Mouse (Mus musculus) MEL (cell line): ENCODE measurements around the gene Cdh13. TPM values are rescaled to one million over a fixed set of nuclear protein-coding genes. Genes with fewer than 3 reads are reported as not detected.

Experiments
- DNase-seq: peaks from one replicate; pipeline ENCODE4 v3.0.0; 2011; ENCODE audit warnings: low read depth, low spot score
- H3K27ac ChIP-seq: 2 replicates; pipeline ENCODE4 v1.5.1; 2012; ENCODE audit warnings: low read depth, mild to moderate bottlenecking, control low read depth, low read length, moderate library complexity; ENCODE audit not compliant: control insufficient read depth
- H3K27me3 ChIP-seq, 2 experiments: fragments of 150-350 bp in 1 of 2; sonication (generic) in 1 of 2; 2 replicates each; pipeline ENCODE4 v1.6.1; 2012; ENCODE audit warnings: low read length in 2 of 2, mild to moderate bottlenecking in 2 of 2, improper control_type of control experiment in 1 of 2, moderate library complexity in 1 of 2; ENCODE audit not compliant: insufficient read depth in 2 of 2, control insufficient read depth in 1 of 2
- H3K36me3 ChIP-seq, 2 experiments: 2 replicates each; pipeline ENCODE4 v1.6.1; 2012 to 2014; ENCODE audit warnings: low read length in 2 of 2, improper control_type of control experiment in 1 of 2, inconsistent platforms in 1 of 2, mild to moderate bottlenecking in 1 of 2; ENCODE audit not compliant: insufficient read depth in 2 of 2, control insufficient read depth in 1 of 2
- H3K4me1 ChIP-seq, 2 experiments: fragments of 150-350 bp in 1 of 2; sonication (generic) in 1 of 2; 2 replicates each; pipeline ENCODE4 v1.6.1; 2012; ENCODE audit warnings: low read length in 2 of 2, improper control_type of control experiment in 1 of 2, mild to moderate bottlenecking in 1 of 2; ENCODE audit not compliant: insufficient read depth in 2 of 2, control insufficient read depth in 1 of 2
- H3K4me3 ChIP-seq, 2 experiments: fragments of 150-350 bp in 1 of 2; sonication (generic) in 1 of 2; 2 replicates each; pipeline ENCODE4 v1.5.1; 2012; ENCODE audit warnings: low read depth in 2 of 2, low read length in 2 of 2, mild to moderate bottlenecking in 2 of 2, moderate library complexity in 2 of 2, control low read depth in 1 of 2, improper control_type of control experiment in 1 of 2; ENCODE audit not compliant: control insufficient read depth in 1 of 2, insufficient read depth in 1 of 2
- H3K79me2 ChIP-seq: 2 replicates; pipeline ENCODE4 v1.6.1; 2012; ENCODE audit warnings: mild to moderate bottlenecking, low read length, moderate library complexity; ENCODE audit not compliant: control insufficient read depth, poor library complexity, insufficient read depth
- H3K9ac ChIP-seq: 2 replicates; pipeline ENCODE4 v1.6.1; 2012; ENCODE audit warnings: low read depth, mild to moderate bottlenecking, control low read depth, low read length, moderate library complexity; ENCODE audit not compliant: control insufficient read depth, poor library complexity, severe bottlenecking
- H3K9me3 ChIP-seq: fragments of 150-350 bp; sonication (generic); replicated peaks from 2 replicates; pipeline ENCODE4 v1.6.1; 2012; ENCODE audit warnings: mild to moderate bottlenecking, low read length, improper control_type of control experiment, moderate library complexity; ENCODE audit not compliant: insufficient read depth
- CHD1 ChIP-seq: IDR thresholded peaks from 2 replicates; pipeline ENCODE4 v1.6.1; 2012; ENCODE audit warnings: low read depth, mild to moderate bottlenecking, inconsistent platforms, low read length, improper control_type of control experiment
- CHD2 ChIP-seq: IDR thresholded peaks from 2 replicates; pipeline ENCODE4 v1.6.1; 2011; ENCODE audit warnings: low read length, improper control_type of control experiment
- CTCF ChIP-seq, 3 experiments: IDR thresholded peaks in 2 of 3; conservative IDR thresholded peaks in 1 of 3; 2 replicates each; pipeline ENCODE4 v1.5.1; 2011 to 2012; ENCODE audit warnings: low read length in 3 of 3, low read depth in 2 of 3, mild to moderate bottlenecking in 2 of 3, improper control_type of control experiment in 1 of 3, inconsistent platforms in 1 of 3, mixed read lengths in 1 of 3, moderate library complexity in 1 of 3; ENCODE audit not compliant: control insufficient read depth in 1 of 3, insufficient read depth in 1 of 3, poor library complexity in 1 of 3, severe bottlenecking in 1 of 3
- ELF1 ChIP-seq: IDR thresholded peaks from 2 replicates; pipeline ENCODE4 v1.6.1; 2014; ENCODE audit warnings: low read depth, mild to moderate bottlenecking, inconsistent platforms, low read length, improper control_type of control experiment, moderate library complexity
- EP300 ChIP-seq, 2 experiments: IDR thresholded peaks; 2 replicates each; pipeline ENCODE4 v1.6.1; 2011; ENCODE audit warnings: improper control_type of control experiment in 2 of 2, low read length in 2 of 2, low read depth in 1 of 2, mild to moderate bottlenecking in 1 of 2
- ETS1 ChIP-seq: IDR thresholded peaks from 2 replicates; pipeline ENCODE4 v1.6.1; 2012; ENCODE audit warnings: low read depth, mild to moderate bottlenecking, inconsistent platforms, low read length, improper control_type of control experiment, moderate library complexity
- GABPA ChIP-seq: IDR thresholded peaks from 2 replicates; pipeline ENCODE4 v1.6.1; 2012; ENCODE audit warnings: low read depth, mild to moderate bottlenecking, inconsistent platforms, low read length, improper control_type of control experiment, moderate library complexity
- GATA1 ChIP-seq: IDR thresholded peaks from 2 replicates; pipeline ENCODE4 v1.6.1; 2011; ENCODE audit warnings: low read depth, low read length, improper control_type of control experiment
- HCFC1 ChIP-seq: IDR thresholded peaks from 2 replicates; pipeline ENCODE4 v1.6.1; 2012; ENCODE audit warnings: low read depth, mild to moderate bottlenecking, inconsistent platforms, low read length, improper control_type of control experiment, moderate library complexity
- MAFK ChIP-seq: IDR thresholded peaks from 2 replicates; pipeline ENCODE4 v1.6.1; 2011; ENCODE audit warnings: low read depth, mild to moderate bottlenecking, low read length, improper control_type of control experiment, borderline replicate concordance
- MAZ ChIP-seq: IDR thresholded peaks from 2 replicates; pipeline ENCODE4 v1.6.1; 2012; ENCODE audit warnings: low read depth, mild to moderate bottlenecking, inconsistent platforms, low read length, improper control_type of control experiment
- MXI1 ChIP-seq: IDR thresholded peaks from 2 replicates; pipeline ENCODE4 v1.6.1; 2011; ENCODE audit warnings: mild to moderate bottlenecking, low read depth, low read length, improper control_type of control experiment
- MYB ChIP-seq: IDR thresholded peaks from 2 replicates; pipeline ENCODE4 v1.6.1; 2011; ENCODE audit warnings: mild to moderate bottlenecking, low read depth, low read length, improper control_type of control experiment
- MYC ChIP-seq: IDR thresholded peaks from 2 replicates; pipeline ENCODE4 v1.6.1; 2011; ENCODE audit warnings: low read depth, mild to moderate bottlenecking, low read length, improper control_type of control experiment, moderate library complexity
- NELFE ChIP-seq: IDR thresholded peaks from 2 replicates; pipeline ENCODE4 v1.6.1; 2011; ENCODE audit warnings: low read depth, low read length, improper control_type of control experiment
- NRF1 ChIP-seq: IDR thresholded peaks from 2 replicates; pipeline ENCODE4 v1.6.1; 2014; ENCODE audit warnings: low read depth, mild to moderate bottlenecking, inconsistent platforms, low read length, improper control_type of control experiment, moderate library complexity; ENCODE audit not compliant: poor library complexity, insufficient read depth, severe bottlenecking
- POLR2AphosphoS2 ChIP-seq: IDR thresholded peaks from 2 replicates; pipeline ENCODE4 v1.6.1; 2011; ENCODE audit warnings: low read length, improper control_type of control experiment
- POLR2AphosphoS5 ChIP-seq: IDR thresholded peaks from 2 replicates; pipeline ENCODE4 v1.6.1; 2012; ENCODE audit warnings: low read depth, borderline replicate concordance, mild to moderate bottlenecking, inconsistent platforms, low read length, moderate library complexity, mixed read lengths
- RAD21 ChIP-seq: IDR thresholded peaks from 2 replicates; pipeline ENCODE4 v1.6.1; 2011; ENCODE audit warnings: mild to moderate bottlenecking, low read depth, low read length, improper control_type of control experiment
- SMC3 ChIP-seq: IDR thresholded peaks from 2 replicates; pipeline ENCODE4 v1.6.1; 2011; ENCODE audit warnings: low read depth, low read length, improper control_type of control experiment
- TBP ChIP-seq: IDR thresholded peaks from 2 replicates; pipeline ENCODE4 v1.8.0; 2011; ENCODE audit warnings: low read depth, low read length, improper control_type of control experiment
- UBTF ChIP-seq: IDR thresholded peaks from 2 replicates; pipeline ENCODE4 v1.6.1; 2012; ENCODE audit warnings: low read depth, mild to moderate bottlenecking, inconsistent platforms, low read length, improper control_type of control experiment, moderate library complexity, borderline replicate concordance; ENCODE audit not compliant: insufficient read depth
- USF1 ChIP-seq: IDR thresholded peaks from 2 replicates; pipeline ENCODE4 v1.6.1; 2014; ENCODE audit warnings: low read depth, mild to moderate bottlenecking, inconsistent platforms, low read length, improper control_type of control experiment, moderate library complexity
- USF2 ChIP-seq, 2 experiments: IDR thresholded peaks; 2 replicates each; pipeline ENCODE4 v1.6.1; 2011 to 2012; ENCODE audit warnings: improper control_type of control experiment in 2 of 2, low read length in 2 of 2, borderline replicate concordance in 1 of 2, inconsistent platforms in 1 of 2, low read depth in 1 of 2, mild to moderate bottlenecking in 1 of 2; ENCODE audit not compliant: insufficient read depth in 1 of 2
- ZC3H11A ChIP-seq: IDR thresholded peaks from 2 replicates; pipeline ENCODE4 v1.6.1; 2012; ENCODE audit warnings: low read depth, mild to moderate bottlenecking, inconsistent platforms, low read length, improper control_type of control experiment
- ZKSCAN1 ChIP-seq: IDR thresholded peaks from 2 replicates; pipeline ENCODE4 v1.6.1; 2012; ENCODE audit warnings: low read depth, mild to moderate bottlenecking, inconsistent platforms, low read length, improper control_type of control experiment, moderate library complexity
- polyA plus RNA-seq, 2 experiments: library from polyadenylated mRNA; stranded (reverse) in 1 of 2; unstranded in 1 of 2; fragments of >175 nt in 1 of 2; fragments of >200 nt in 1 of 2; gene quantifications; 2 replicates each; pipeline versions ENCODE4 v1.2.1 to v1.2.4; 2012; ENCODE audit warnings: low replicate concordance in 2 of 2, low read depth in 1 of 2; ENCODE audit not compliant: insufficient read length in 2 of 2, insufficient read depth in 1 of 2, missing spikeins in 1 of 2
- total RNA-seq: library from RNA; depleted of rRNA; stranded (reverse); fragments of 300-350 nt; gene quantifications from 2 replicates; pipeline ENCODE4 v1.2.3, GENCODE M21; 2012

Gene Cdh13
- total and polyA plus RNA-seq, 3 experiments, result not detected

GRCm38 (mm10) chr8:118263117-118263516, 20.4 kb upstream of the Cdh13 start:
- no peak for TF ChIP-seq ZC3H11A
- no peak for TF ChIP-seq GATA1
- TF ChIP-seq NRF1, result no peak
- TF ChIP-seq EP300 (IDR thresholded peaks at IDR 0.05; ENCODE audit: low read depth in 1 of 2, low read length in 2 of 2), result no peak
- TF ChIP-seq MAZ, result no peak
- TF ChIP-seq TBP, result no peak
- no peak for TF ChIP-seq SMC3
- no peak for TF ChIP-seq UBTF
- TF ChIP-seq MYB, result no peak
- TF ChIP-seq HCFC1, result no peak
- TF ChIP-seq USF1, result no peak
- no peak for TF ChIP-seq POLR2AphosphoS2
- no peak for TF ChIP-seq USF2 (IDR thresholded peaks at IDR 0.05; ENCODE audit: borderline replicate concordance in 1 of 2, insufficient read depth in 1 of 2, low read depth in 1 of 2, low read length in 2 of 2)
- TF ChIP-seq CHD1, result no peak
- Histone ChIP-seq H3K9ac (no peak overlapping the region), H3K9me3 (no peaks in the 10 kb centered on the region)

GRCm38 (mm10) chr8:118270751-118271402, 12.7 kb upstream of the Cdh13 start:
- TF ChIP-seq TBP, result no peak
- no peak for TF ChIP-seq USF2 (IDR thresholded peaks at IDR 0.05; ENCODE audit: borderline replicate concordance in 1 of 2, insufficient read depth in 1 of 2, low read depth in 1 of 2, low read length in 2 of 2)
- TF ChIP-seq GATA1, result no peak
- TF ChIP-seq MXI1, result no peak
- TF ChIP-seq CHD1, result no peak
- no peak for TF ChIP-seq ZC3H11A
- TF ChIP-seq ELF1, result no peak
- no peak for TF ChIP-seq ETS1
- TF ChIP-seq MYC, result no peak
- no peak for TF ChIP-seq CTCF (IDR thresholded peaks at IDR 0.05 in 2 of 3, conservative IDR thresholded peaks at IDR 0.05 in 1 of 3; ENCODE audit: control insufficient read depth in 1 of 3, insufficient read depth in 1 of 3, low read depth in 2 of 3, low read length in 3 of 3, poor library complexity in 1 of 3, severe bottlenecking in 1 of 3)
- TF ChIP-seq NELFE, result no peak
- no peak for TF ChIP-seq SMC3
- TF ChIP-seq RAD21, result no peak
- no peak for TF ChIP-seq GABPA
- no peak for TF ChIP-seq CHD2
- TF ChIP-seq POLR2AphosphoS5, result no peak
- no peak for TF ChIP-seq MYB
- no peak for TF ChIP-seq ZKSCAN1
- TF ChIP-seq MAFK, result no peak
- Histone ChIP-seq H3K36me3 (no peaks in the 10 kb centered on the region), H3K79me2 (no peaks in the 10 kb centered on the region), H3K27ac (no peak overlapping the region), H3K27me3 (no peaks in the 10 kb centered on the region), H3K9me3 (no peaks in the 10 kb centered on the region), H3K9ac (no peak overlapping the region), H3K4me1 (no peaks in the 10 kb centered on the region), H3K4me3 (no peak overlapping the region)
- no peak for DNase-seq

More at GRCm38 (mm10) chr8:118263117-118263516, 20.4 kb upstream of the Cdh13 start:
- no peak overlapping the region for H3K4me3 ChIP-seq
- H3K27ac ChIP-seq, result no peak overlapping the region
- no peaks in the 10 kb centered on the region for H3K36me3 ChIP-seq
- H3K4me1 ChIP-seq, result no peaks in the 10 kb centered on the region
- H3K27me3 ChIP-seq, result no peaks in the 10 kb centered on the region
- no peaks in the 10 kb centered on the region for H3K79me2 ChIP-seq
- no peak for DNase-seq
